Mouse (Mus musculus) liver, adult 2 months (tissue): ENCODE data around the gene Il23a.

Experiments used
- CTCF ChIP-seq: fragments of 200-500 bp; IDR thresholded peaks from 2 replicates; pipeline ENCODE4 v1.5.1; 2011; ENCODE audit warnings: low read depth, low read length, control low read depth
- POLR2A ChIP-seq: fragments of 200-500 bp; IDR thresholded peaks from 2 replicates; pipeline ENCODE4 v1.6.1; 2011; ENCODE audit warnings: low read length, control low read depth; ENCODE audit not compliant: insufficient read depth; ENCODE audit errors: extremely low read depth

- TF ChIP-seq CTCF (no peak), POLR2A (no peak)
These were observed 25.0 kb upstream of the Il23a start for GRCm38 (mm10) chr10:128323516-128323915.
